Mouse (Mus musculus): ENCODE data around the gene Gm42421. TPM values are rescaled to one million over a fixed set of nuclear protein-coding genes. Genes with fewer than 3 reads are reported as not detected.

Gene Gm42421
- 0.76 TPM for polyA plus RNA-seq (2015; fragmentation: Illumina TruSeq; extraction: RNeasy Lipid Tissue Mini Kit (QIAGEN cat#74804); ENCODE audit: low read depth, low replicate concordance)

GRCm38 (mm10) chr5:143927875-143928274 is at the start of gene Gm42421:
TSS of gene Gm42421 (plus strand) at chr5:143928175.

GRCm38 (mm10) chr5:143897635-143898330 is 30.2 kb upstream of the Gm42421 start, which contains the start of gene Ankrd61:
TSS of gene Ankrd61 (minus strand) at chr5:143897685.

GRCm38 (mm10) chr5:143909417-143910400 is 18.3 kb upstream of the Gm42421 start, which contains the start of the genes Aimp2 and Pms2:
TSS of gene Aimp2 (minus strand) at chr5:143909847.
TSS of gene Pms2 (plus strand) at chr5:143909964.

GRCm38 (mm10) chr5:143932831-143933230 is 4.9 kb downstream of the Gm42421 start, which contains the start of gene Rsph10b:
TSS of gene Rsph10b (plus strand) at chr5:143933035.

Other genes with a start within 250 kb of the Gm42421 start
- gene Usp42, start 195.9 kb upstream of the Gm42421 start, polyA plus RNA-seq (2015; fragmentation: Illumina TruSeq; extraction: RNeasy Lipid Tissue Mini Kit (QIAGEN cat#74804); ENCODE audit: low read depth, low replicate concordance) = 11.5 TPM
- 43.3 TPM for gene Eif2ak1, start 110.4 kb upstream of the Gm42421 start, polyA plus RNA-seq (2015; fragmentation: Illumina TruSeq; extraction: RNeasy Lipid Tissue Mini Kit (QIAGEN cat#74804); ENCODE audit: low read depth, low replicate concordance)
- not detected for gene Ankrd61, start 30.5 kb upstream of the Gm42421 start, polyA plus RNA-seq (2015; fragmentation: Illumina TruSeq; extraction: RNeasy Lipid Tissue Mini Kit (QIAGEN cat#74804); ENCODE audit: low read depth, low replicate concordance)
- 61.9 TPM for gene Aimp2, start 18.3 kb upstream of the Gm42421 start, polyA plus RNA-seq (2015; fragmentation: Illumina TruSeq; extraction: RNeasy Lipid Tissue Mini Kit (QIAGEN cat#74804); ENCODE audit: low read depth, low replicate concordance)
- 17.3 TPM for gene Pms2, start 18.2 kb upstream of the Gm42421 start, polyA plus RNA-seq (2015; fragmentation: Illumina TruSeq; extraction: RNeasy Lipid Tissue Mini Kit (QIAGEN cat#74804); ENCODE audit: low read depth, low replicate concordance)
- gene Rsph10b, start 4.9 kb downstream of the Gm42421 start, polyA plus RNA-seq (2015; fragmentation: Illumina TruSeq; extraction: RNeasy Lipid Tissue Mini Kit (QIAGEN cat#74804); ENCODE audit: low read depth, low replicate concordance) = 6.8 TPM
- 44.4 TPM for gene Ccz1, start 86.7 kb downstream of the Gm42421 start, polyA plus RNA-seq (2015; fragmentation: Illumina TruSeq; extraction: RNeasy Lipid Tissue Mini Kit (QIAGEN cat#74804); ENCODE audit: low read depth, low replicate concordance)
- 3.9 TPM for gene Ocm, start 98.5 kb downstream of the Gm42421 start, polyA plus RNA-seq (2015; fragmentation: Illumina TruSeq; extraction: RNeasy Lipid Tissue Mini Kit (QIAGEN cat#74804); ENCODE audit: low read depth, low replicate concordance)
- 50.7 TPM for gene Lmtk2, start 172.3 kb downstream of the Gm42421 start, polyA plus RNA-seq (2015; fragmentation: Illumina TruSeq; extraction: RNeasy Lipid Tissue Mini Kit (QIAGEN cat#74804); ENCODE audit: low read depth, low replicate concordance)

All from brain, adult 10 weeks (tissue).